In genomic region chr15:79281389-79281788, GRCm38 (mm10) we compare ENCODE assay signal across 9 mouse cellular contexts. TPM values are rescaled to one million over a fixed set of nuclear protein-coding genes. Genes with fewer than 3 reads are reported as not detected.
DNase-seq lines count a peak whose midpoint lies in the region; ATAC-seq lines count a peak whose summit lies in the region.
"Had no signal": no experiment of that assay in that cellular context is flagged by ENCODE, and none has a peak within 500 bp of the region (broad histone marks: within the 10 kb centered on the region; RNA-seq: fewer than 3 reads in every experiment).

No protein-coding gene starts in this region.

- no peak overlapping the region for H3K4me2 ChIP-seq in intestine, embryonic 15.5 days (replicated peaks)
- no peak overlapping the region for H3K4me2 ChIP-seq in midbrain, embryonic 14.5 days (ENCODE audit: low read length)
- H3K4me2 ChIP-seq: limb, embryonic 12.5 days had no signal

- no peak overlapping the region for H3K4me3 ChIP-seq in intestine, embryonic 15.5 days (replicated peaks)
- peak overlapping the region; percentile 46 for H3K4me3 ChIP-seq in megakaryocyte, embryonic 14.5 days (replicated peaks)
- H3K4me3 ChIP-seq in midbrain, embryonic 14.5 days (replicated peaks; ENCODE audit: low read depth, low read length) = no peak overlapping the region
- H3K4me3 ChIP-seq: limb, embryonic 12.5 days had no signal

- 60% methylated on average over 1 of the region's 1 CpGs for WGBS in intestine, embryonic 15.5 days
- WGBS in midbrain, embryonic 14.5 days = 92% methylated on average over 1 of the region's 1 CpGs

- peaks cover 17% of the 10 kb centered on the region; the same call in 1 of the 2 replicates for H3K4me1 ChIP-seq in intestine, embryonic 15.5 days (replicated peaks)
- peaks cover 24% of the 10 kb centered on the region for H3K4me1 ChIP-seq in megakaryocyte, embryonic 14.5 days
- no peaks in the 10 kb centered on the region for H3K4me1 ChIP-seq in midbrain, embryonic 14.5 days (ENCODE audit: control insufficient read depth, insufficient read depth, low read length)

- peak; percentile 50 for ATAC-seq in intestine, embryonic 15.5 days
- ATAC-seq in midbrain, embryonic 14.5 days (ENCODE audit: low FRiP score, low TSS enrichment) = no peak

- H3K27me3 ChIP-seq in intestine, embryonic 15.5 days (replicated peaks) = no peaks in the 10 kb centered on the region
- H3K27me3 ChIP-seq in megakaryocyte, embryonic 14.5 days (replicated peaks) = peaks cover 6% of the 10 kb centered on the region
- no peaks in the 10 kb centered on the region for H3K27me3 ChIP-seq in midbrain, embryonic 14.5 days (ENCODE audit: control insufficient read depth, insufficient read depth, low read length)
- H3K27me3 ChIP-seq: limb, embryonic 12.5 days had no signal

- H3K27ac ChIP-seq in intestine, embryonic 15.5 days = peak overlapping the region; percentile 28
- H3K27ac ChIP-seq in midbrain, embryonic 14.5 days (replicated peaks; ENCODE audit: low read depth, low read length) = no peak overlapping the region
- H3K27ac ChIP-seq: limb, embryonic 12.5 days had no signal

- H3K9me3 ChIP-seq in intestine, embryonic 15.5 days = no peaks in the 10 kb centered on the region
- peaks cover 14% of the 10 kb centered on the region for H3K9me3 ChIP-seq in megakaryocyte, embryonic 14.5 days
- H3K9me3 ChIP-seq in midbrain, embryonic 14.5 days (ENCODE audit: control insufficient read depth, low read length) = 0 out of 2 replicates have a peak, but pooled peaks cover 2% of the 10 kb centered on the region

- no peaks in the 10 kb centered on the region for H3K36me3 ChIP-seq in intestine, embryonic 15.5 days
- H3K36me3 ChIP-seq in megakaryocyte, embryonic 14.5 days (replicated peaks; ENCODE audit: low read length) = peaks cover 13% of the 10 kb centered on the region
- 0 out of 2 replicates have a peak, but pooled peaks cover 5% of the 10 kb centered on the region for H3K36me3 ChIP-seq in midbrain, embryonic 14.5 days (ENCODE audit: control insufficient read depth, insufficient read depth, low read length)

- H3K9ac ChIP-seq in intestine, embryonic 15.5 days = no peak overlapping the region
- H3K9ac ChIP-seq in midbrain, embryonic 14.5 days (replicated peaks; ENCODE audit: low read length) = no peak overlapping the region
- H3K9ac ChIP-seq: limb, embryonic 12.5 days had no signal

- peak; percentile 61 for DNase-seq in urinary bladder, postnatal 14 days (ENCODE audit: low spot score)
- DNase-seq in urinary bladder, adult 2 months (ENCODE audit: low spot score) = no peak
- no peak for DNase-seq in ovary, postnatal 36 days (ENCODE audit: low spot score)
- DNase-seq in midbrain, embryonic 14.5 days = no peak
- no peak for DNase-seq in urinary bladder, postnatal 10 days (ENCODE audit: low spot score)
- DNase-seq in heart, postnatal 4 days = no peak

RNA-seq across cellular contexts. Expression of gene Baiap2l2, which starts 3.9 kb away (rescaled TPM):
- 4.5 and 4.8 TPM in 2 replicates for polyA plus RNA-seq in urinary bladder, adult 2 months (2012; rRNA removed)
- 12.3 and 14.7 TPM in 2 replicates for polyA plus RNA-seq in intestine, embryonic 15.5 days (2015; fragmentation: Nextera tagmentation; extraction: Ambion mirVana)
- 1.9 TPM in 1 of 2 replicates, not detected in the other for polyA plus RNA-seq in megakaryocyte, embryonic 14.5 days (2012; ENCODE audit: insufficient read depth, low replicate concordance)
- polyA plus RNA-seq in midbrain, embryonic 14.5 days (2014; fragmentation: Nextera tagmentation; extraction: Ambion mirVana) = 1.9 and 2.0 TPM in 2 replicates
- 1 to 10 TPM; 1.3 to 2.0 TPM for total RNA-seq in heart, postnatal 4 days (2021)

RNA-seq across cellular contexts. Expression of gene Slc16a8, which starts 26.8 kb away (rescaled TPM):
- 0.04 and 0.21 TPM in 2 replicates for polyA plus RNA-seq in urinary bladder, adult 2 months (2012; rRNA removed)
- polyA plus RNA-seq in intestine, embryonic 15.5 days (2015; fragmentation: Nextera tagmentation; extraction: Ambion mirVana) = 0.16 TPM in 1 of 2 replicates, not detected in the other
- not detected in 2 replicates for polyA plus RNA-seq in megakaryocyte, embryonic 14.5 days (2012; ENCODE audit: insufficient read depth, low replicate concordance)
- 0.28 and 0.34 TPM in 2 replicates for polyA plus RNA-seq in midbrain, embryonic 14.5 days (2014; fragmentation: Nextera tagmentation; extraction: Ambion mirVana)
- under 1 TPM; 0.23 to 0.31 TPM for total RNA-seq in heart, postnatal 4 days (2021)

RNA-seq across cellular contexts. Expression of gene Pla2g6, which starts 46.8 kb away (rescaled TPM):
- 20.5 and 20.6 TPM in 2 replicates for polyA plus RNA-seq in urinary bladder, adult 2 months (2012; rRNA removed)
- 20.2 and 21.6 TPM in 2 replicates for polyA plus RNA-seq in intestine, embryonic 15.5 days (2015; fragmentation: Nextera tagmentation; extraction: Ambion mirVana)
- 26.0 and 37.7 TPM in 2 replicates for polyA plus RNA-seq in megakaryocyte, embryonic 14.5 days (2012; ENCODE audit: insufficient read depth, low replicate concordance)
- polyA plus RNA-seq in midbrain, embryonic 14.5 days (2014; fragmentation: Nextera tagmentation; extraction: Ambion mirVana) = 26.0 and 28.2 TPM in 2 replicates
- 1 to 10 TPM; 8.4 to 9.6 TPM for total RNA-seq in heart, postnatal 4 days (2021)

RNA-seq across cellular contexts. Expression of gene Gm49486, which starts 52.2 kb away (rescaled TPM):
- 0.96 and 1.1 TPM in 2 replicates for polyA plus RNA-seq in urinary bladder, adult 2 months (2012; rRNA removed)
- 0.27 and 0.35 TPM in 2 replicates for polyA plus RNA-seq in intestine, embryonic 15.5 days (2015; fragmentation: Nextera tagmentation; extraction: Ambion mirVana)
- polyA plus RNA-seq in megakaryocyte, embryonic 14.5 days (2012; ENCODE audit: insufficient read depth, low replicate concordance) = not detected in 2 replicates
- 1.6 TPM in 2 replicates for polyA plus RNA-seq in midbrain, embryonic 14.5 days (2014; fragmentation: Nextera tagmentation; extraction: Ambion mirVana)
- under 1 TPM; 0.52 to 0.74 TPM for total RNA-seq in heart, postnatal 4 days (2021)

RNA-seq across cellular contexts. Expression of gene Pick1, which starts 52.4 kb away (rescaled TPM):
- polyA plus RNA-seq in urinary bladder, adult 2 months (2012; rRNA removed) = 33.3 and 41.7 TPM in 2 replicates
- polyA plus RNA-seq in intestine, embryonic 15.5 days (2015; fragmentation: Nextera tagmentation; extraction: Ambion mirVana) = 44.2 and 50.1 TPM in 2 replicates
- polyA plus RNA-seq in megakaryocyte, embryonic 14.5 days (2012; ENCODE audit: insufficient read depth, low replicate concordance) = 9.5 and 16.0 TPM in 2 replicates
- 47.7 and 74.3 TPM in 2 replicates for polyA plus RNA-seq in midbrain, embryonic 14.5 days (2014; fragmentation: Nextera tagmentation; extraction: Ambion mirVana)
- 10 to 100 TPM; 24.5 to 26.0 TPM for total RNA-seq in heart, postnatal 4 days (2021)
